Mouse (Mus musculus) splenic B cell, adult 2 months (primary cell): ENCODE measurements around the gene Rarb.

Source experiments
- DNase-seq: peaks from one replicate; pipeline ENCODE4 v3.0.0-alpha.2; 2011; ENCODE audit warnings: low read depth, low spot score
- H3K27me3 ChIP-seq: 2 replicates; pipeline ENCODE4 v1.6.1; 2012; ENCODE audit warnings: mild to moderate bottlenecking, low read length, moderate library complexity, mixed read lengths; ENCODE audit not compliant: control insufficient read depth, poor library complexity, insufficient read depth, severe bottlenecking
- H3K36me3 ChIP-seq: 2 replicates; pipeline ENCODE4 v1.6.1; 2012; ENCODE audit warnings: mild to moderate bottlenecking, low read length, moderate library complexity, mixed read lengths; ENCODE audit not compliant: control insufficient read depth, poor library complexity, insufficient read depth, severe bottlenecking

Rarb gene

DNA sequence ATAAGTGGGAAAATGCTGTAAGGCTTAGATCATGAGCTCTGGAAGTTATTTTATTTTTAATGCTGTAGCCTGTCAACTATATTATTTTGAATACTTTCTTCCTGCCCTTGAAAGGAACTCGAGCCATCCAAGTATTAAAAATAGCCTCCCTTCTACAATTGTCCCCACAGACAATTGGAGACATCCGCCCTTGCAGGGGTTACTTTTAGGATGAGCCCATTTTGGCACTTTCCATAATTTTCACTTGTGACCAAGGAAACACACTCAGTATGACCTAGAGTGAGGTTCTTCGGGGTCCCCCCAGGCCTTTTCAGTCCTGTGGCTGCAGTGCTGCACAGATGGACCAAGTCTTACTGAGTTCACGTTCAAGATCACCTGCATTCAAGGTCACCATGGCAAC is 119.7 kb downstream of the Rarb start:
- H3K27me3 ChIP-seq: no peaks in the 10 kb centered on the region
- no peak for DNase-seq

DNA sequence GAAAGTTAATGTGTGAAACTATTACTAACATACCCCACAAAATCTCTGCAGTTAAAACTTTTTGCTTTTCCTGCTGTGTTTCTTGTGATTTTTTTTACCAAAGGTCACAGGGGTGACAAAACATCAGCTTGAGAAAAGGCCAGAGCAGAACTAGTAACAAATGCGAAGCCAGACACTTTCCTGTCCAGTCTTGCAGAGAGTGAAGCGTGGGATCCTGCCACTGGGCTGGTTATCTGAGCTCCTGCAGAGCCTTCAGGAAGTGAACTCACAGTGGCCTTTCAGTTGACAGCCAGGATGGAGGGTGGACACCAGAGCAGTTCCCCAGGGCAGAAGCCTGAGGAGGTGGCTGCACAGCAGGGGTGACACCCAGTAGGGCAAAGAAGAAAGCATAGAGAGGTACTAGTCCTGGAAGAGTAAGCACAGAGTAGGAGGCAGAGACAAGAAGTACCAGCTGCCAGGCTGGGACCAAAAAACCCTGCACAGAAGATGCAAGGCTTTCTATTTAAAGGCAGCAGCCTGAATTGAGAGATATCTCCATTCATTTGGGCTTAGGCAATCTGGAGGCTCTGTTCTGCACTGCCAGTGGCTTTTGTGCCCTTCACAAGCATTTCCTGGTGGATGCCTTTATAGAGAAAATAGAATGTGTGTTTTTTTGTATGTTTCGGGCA is 123.4 kb downstream of the Rarb start:
- no peak for DNase-seq
- Histone ChIP-seq H3K36me3 (no peaks in the 10 kb centered on the region), H3K27me3 (no peaks in the 10 kb centered on the region)

More for the DNA sequence above, 119.7 kb downstream of the Rarb start:
- H3K36me3 ChIP-seq: no peaks in the 10 kb centered on the region

DNA sequence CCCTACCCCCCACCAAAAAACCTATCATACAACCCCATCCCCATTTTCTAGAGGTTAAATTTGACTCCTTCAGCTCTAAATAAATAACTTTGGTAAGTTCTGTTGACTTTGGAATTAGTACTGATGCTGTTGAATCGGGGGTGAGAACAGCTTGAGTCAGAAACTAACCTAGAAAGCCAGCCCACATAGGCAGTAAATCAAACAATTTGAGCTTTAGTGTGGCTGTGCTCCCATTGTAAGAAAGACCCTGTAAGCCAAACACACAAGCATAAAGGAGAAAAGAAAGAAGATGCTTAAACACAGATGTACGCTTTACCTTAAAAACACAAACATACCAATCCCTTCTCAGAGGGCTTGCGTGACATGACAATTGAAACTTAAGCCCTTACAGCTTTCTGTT is 140.6 kb downstream of the Rarb start:
- no peaks in the 10 kb centered on the region for H3K36me3 ChIP-seq
- H3K27me3 ChIP-seq: no peaks in the 10 kb centered on the region
- DNase-seq: no peak

DNA sequence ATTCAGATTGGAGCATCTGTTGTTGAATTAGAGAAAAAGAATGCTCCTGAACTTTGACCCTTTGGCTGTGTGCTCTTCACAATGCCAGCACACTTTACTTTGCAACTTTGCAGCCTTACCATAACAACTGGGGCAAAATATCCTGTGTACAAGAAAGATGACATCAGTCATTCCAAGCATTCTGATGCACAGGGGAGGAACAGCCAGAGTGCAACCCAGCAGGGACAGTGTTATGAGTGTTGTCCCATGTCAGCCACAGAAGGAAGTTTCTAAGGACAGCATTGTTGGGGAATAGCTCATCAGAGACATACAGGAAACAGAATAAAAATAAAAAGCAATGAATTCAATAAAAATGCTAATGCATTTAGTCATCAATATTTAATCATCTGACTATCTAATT is 141.9 kb downstream of the Rarb start:
- H3K36me3 ChIP-seq: no peaks in the 10 kb centered on the region
- DNase-seq: no peak
- no peaks in the 10 kb centered on the region for H3K27me3 ChIP-seq

DNA sequence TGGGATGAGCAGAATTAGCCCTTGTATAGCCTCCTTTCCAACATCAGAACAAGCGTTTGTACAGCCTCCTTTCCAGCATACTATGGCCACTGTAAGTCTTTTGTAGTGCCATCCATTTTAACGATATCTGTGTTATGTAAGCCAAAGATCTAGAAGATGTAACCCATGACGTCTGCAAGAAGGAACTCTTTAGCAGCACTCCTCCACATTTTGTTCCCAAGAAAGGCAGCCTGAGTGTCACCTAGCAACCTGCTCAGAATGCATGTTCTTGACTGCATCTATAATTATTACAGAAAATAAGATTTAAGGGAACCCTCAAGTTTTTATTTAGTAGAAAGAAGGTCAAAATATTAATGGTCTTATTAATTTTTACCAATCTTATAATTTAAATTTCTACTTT is 148.4 kb downstream of the Rarb start:
- H3K27me3 ChIP-seq: no peaks in the 10 kb centered on the region
- DNase-seq: no peak
- no peaks in the 10 kb centered on the region for H3K36me3 ChIP-seq

DNA sequence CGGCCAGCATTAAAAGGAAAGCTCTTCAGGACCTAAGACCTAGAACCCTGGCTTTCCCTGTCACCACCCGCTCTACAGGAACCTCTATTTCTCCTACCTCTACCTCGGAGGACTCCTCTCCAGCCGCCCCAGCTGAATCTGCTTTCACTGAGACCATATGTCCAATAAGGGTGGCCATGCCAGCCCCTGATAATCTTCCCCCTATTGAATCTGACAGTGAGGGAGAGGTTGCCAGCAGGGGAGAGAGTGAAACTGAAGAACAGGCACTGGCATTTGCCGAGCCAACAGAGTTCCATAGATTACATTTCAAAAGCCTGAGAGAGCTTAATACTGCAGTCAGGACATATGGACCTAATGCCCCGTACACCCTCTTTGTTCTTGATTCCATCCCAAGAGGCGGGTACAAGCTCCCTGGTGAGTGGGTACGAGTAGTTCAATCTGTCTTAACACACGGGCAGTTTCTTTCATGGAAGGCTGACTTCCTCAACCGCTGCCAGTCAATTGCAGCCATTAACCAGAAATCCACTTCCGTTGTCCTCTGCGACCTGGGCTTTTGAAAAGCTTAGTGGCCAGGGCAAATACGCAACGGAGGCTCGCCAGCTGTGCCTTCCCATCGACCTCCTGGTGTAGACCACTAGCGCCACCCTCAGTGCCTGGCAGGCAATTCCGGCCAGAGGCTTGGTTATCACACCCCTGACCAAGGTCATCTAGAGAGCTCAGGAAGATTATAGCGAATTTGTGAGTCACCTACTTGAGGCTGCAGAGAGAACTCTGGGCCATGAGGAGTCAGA is 179.6 kb downstream of the Rarb start:
- H3K27me3 ChIP-seq: no peaks in the 10 kb centered on the region
- no peak for DNase-seq
- H3K36me3 ChIP-seq: no peaks in the 10 kb centered on the region

DNA sequence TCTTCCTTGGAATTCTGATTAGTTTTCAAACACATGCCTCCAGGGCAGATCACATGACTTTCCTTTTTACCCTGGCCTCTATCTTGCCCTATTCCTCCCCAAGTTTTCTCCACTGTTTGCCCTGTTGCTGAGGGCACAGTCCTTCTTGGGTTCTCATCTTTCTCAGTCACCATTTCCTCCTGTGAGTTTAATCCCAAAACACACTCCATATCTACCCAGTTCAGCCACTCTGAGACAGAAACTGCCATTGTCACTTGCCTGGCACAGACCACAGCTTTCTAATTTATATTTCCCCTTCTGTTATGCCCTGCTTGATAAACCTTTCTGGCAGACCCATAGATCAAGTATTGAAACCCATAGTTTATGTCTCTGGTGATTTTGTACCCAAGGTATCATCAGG is 205.0 kb downstream of the Rarb start:
- H3K36me3 ChIP-seq: no peaks in the 10 kb centered on the region
- H3K27me3 ChIP-seq: no peaks in the 10 kb centered on the region
- no peak for DNase-seq

DNA sequence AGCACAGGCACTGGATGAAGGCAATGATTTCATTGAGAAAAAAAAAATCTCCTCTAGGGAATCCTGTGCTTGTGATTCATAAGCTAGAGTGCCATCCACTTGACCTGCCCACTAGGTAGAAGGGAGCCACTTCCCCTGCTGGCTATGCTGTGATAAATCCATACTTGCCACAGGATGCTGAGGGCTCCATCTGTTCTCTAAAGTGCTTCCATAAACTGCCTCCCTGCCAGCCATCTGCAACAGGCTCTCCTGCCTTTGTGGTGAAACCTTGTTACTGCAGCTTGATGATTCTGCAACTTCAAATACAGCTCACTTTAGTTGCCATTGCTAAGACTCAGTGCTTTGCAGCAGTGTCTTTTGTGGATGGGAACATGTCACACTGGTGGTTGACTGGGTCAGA is 213.5 kb downstream of the Rarb start:
- Histone ChIP-seq H3K36me3 (no peaks in the 10 kb centered on the region), H3K27me3 (no peaks in the 10 kb centered on the region)
- no peak for DNase-seq

DNA sequence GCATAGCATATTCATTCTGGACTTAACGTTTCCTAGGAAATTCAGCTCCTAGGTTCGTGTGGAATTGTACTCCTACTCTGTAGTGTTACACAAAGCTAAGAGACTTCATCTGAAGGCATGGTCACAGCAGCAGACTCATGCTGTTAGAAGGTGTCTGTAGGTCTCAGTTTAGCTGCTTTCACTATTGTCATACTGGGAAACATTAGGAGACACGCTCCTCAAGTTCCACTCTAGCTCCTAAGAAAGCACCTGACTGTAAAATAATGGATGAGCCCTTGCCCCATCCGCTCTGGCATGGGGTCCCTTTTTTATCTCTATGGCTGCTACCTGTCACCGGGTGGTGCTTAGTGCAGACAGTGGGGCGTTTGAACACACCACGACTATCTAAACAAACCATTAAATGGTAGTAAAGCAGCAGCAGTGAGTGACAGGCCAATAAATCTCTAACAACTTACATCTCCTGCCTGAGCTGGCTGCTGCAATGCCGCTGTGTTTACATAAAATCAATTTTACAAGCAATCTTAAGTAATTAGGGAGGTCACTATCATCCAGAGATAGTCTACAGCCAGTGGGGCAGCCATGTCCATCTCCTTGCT is 214.4 kb downstream of the Rarb start:
- DNase-seq: no peak
- H3K27me3 ChIP-seq: no peaks in the 10 kb centered on the region
- H3K36me3 ChIP-seq: no peaks in the 10 kb centered on the region

DNA sequence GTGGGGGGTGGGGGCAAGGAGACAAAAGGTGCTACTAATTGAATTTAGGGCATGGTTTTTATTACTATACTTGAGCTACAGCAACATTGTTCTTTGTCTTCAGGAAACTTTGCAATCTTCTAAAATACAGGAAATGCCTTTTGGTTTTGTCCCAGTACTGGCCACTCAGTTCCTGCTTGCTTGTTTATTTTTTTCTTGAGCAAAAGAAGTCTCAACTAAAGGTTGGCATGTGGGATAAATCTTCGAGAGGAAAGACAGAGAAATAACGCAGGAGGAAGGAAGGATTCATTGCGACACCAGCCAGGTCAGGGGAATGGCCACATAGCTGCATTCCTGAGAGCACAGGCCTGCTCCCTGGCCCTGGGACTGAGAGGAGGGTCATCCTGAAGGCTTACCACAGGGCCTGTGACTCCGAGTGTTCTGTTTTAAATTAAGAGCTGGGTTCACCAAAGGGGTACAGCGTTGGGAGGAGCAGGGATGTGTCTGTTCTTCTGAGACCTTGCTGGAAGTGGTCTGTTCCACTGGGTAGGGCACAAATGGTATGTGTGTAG is 215.8 kb downstream of the Rarb start:
- H3K27me3 ChIP-seq: no peaks in the 10 kb centered on the region
- no peak for DNase-seq
- no peaks in the 10 kb centered on the region for H3K36me3 ChIP-seq

DNA sequence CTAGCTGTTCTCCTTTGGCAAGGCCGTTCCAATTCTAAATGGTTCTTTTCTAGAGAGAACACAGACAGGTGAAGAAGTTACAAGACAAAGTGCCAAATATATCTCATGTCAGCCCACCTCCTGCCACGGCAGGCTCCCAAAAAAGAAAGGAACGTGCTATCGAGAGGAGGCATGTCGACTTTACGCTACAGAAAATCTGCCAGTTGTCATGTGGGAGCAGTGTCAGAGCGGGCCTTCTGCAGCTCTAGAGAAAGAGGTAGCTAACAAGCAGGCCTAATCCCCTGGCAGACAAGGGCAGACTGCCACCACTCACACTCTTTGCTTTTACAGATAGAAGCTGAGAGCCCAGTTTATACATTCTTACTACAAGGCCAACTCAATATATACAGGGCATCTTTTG is 219.7 kb downstream of the Rarb start:
- no peak for DNase-seq
- Histone ChIP-seq H3K27me3 (no peaks in the 10 kb centered on the region), H3K36me3 (no peaks in the 10 kb centered on the region)

DNA sequence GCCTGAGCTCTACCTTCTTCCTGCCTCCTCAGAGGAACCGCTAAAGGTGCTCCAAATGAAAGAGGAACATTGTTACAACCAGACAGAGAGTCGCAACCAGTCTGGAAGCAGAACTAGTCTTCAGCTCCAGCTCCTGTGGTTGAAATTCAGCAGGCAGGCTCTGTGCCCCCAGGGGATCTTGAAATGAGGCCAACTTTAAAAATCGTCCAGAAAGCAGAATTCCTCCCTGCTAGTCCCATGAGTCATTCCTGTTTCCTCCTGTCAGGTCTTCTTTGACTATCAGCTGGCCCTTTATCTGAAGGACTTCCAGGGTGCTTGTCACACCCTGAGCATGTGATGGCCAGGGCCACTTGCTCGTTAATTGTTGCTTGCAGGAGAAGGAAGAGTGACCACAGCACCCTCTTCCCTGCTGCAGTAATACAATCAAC is 220.9 kb downstream of the Rarb start:
- Histone ChIP-seq H3K27me3 (no peaks in the 10 kb centered on the region), H3K36me3 (no peaks in the 10 kb centered on the region)
- DNase-seq: no peak

DNA sequence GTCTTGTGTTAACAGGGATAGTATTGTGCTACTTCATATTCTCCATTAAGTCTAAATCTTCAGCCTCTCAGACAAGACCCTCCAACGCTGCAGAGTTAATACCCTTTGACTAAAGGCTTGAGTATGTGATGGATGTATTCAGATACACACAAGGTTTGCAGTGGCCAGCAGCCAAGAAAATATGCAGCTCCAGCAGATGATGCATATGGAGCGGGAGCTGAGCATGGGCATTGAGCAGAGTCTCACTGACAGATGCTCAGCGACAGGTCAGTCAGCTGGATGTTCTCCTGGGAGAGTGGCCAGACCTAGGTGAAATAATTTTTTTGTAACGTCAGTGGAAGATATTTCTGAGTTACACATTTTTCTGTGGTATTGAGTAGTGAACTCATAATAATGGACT is 229.8 kb downstream of the Rarb start:
- Histone ChIP-seq H3K36me3 (no peaks in the 10 kb centered on the region), H3K27me3 (no peaks in the 10 kb centered on the region)
- no peak for DNase-seq

DNA sequence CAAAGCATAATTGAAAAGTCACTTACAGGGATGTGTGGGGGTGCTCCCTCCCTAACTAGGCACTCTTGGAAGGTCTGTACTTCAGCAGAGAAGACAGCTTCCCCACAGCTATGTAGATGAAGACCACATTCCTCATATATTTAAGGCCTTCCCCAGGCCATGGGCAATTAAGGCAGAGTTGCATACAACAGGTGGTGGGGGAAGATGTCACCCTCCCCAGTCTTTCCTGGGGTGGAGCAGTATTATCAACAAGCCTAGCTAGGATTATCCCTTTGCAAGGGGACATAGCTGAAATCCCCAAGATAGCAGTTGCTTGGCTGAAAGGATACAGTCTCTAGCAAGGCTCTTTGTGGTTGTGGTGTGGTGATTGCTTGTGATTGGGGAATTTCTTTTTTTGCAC is 240.9 kb downstream of the Rarb start:
- H3K36me3 ChIP-seq: no peaks in the 10 kb centered on the region
- no peaks in the 10 kb centered on the region; the same call in 1 of the 2 replicates for H3K27me3 ChIP-seq
- DNase-seq: no peak

DNA sequence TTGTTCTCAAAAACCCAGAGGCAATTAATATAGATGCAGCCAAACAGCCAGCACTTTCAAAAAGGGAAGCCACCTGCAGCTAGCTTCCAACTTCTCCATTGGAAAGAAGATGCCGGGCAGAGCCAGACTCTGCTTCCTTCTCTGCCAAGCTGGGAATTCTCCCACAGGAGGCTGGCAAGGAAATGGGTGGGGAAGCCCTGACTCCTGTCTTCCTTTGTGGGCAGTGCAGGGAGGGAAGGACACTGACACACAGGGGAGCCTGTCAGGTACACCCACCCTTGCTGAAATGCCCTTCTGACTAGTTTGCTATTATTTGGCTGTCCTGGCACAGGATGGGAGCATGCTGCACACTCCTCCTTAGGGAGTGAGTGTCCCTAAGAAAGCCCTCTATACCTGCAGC is 241.9 kb downstream of the Rarb start:
- H3K36me3 ChIP-seq: no peaks in the 10 kb centered on the region
- DNase-seq: no peak
- no peaks in the 10 kb centered on the region; the same call in 1 of the 2 replicates for H3K27me3 ChIP-seq
